Mouse (Mus musculus) liver, adult 2 months (tissue): ENCODE results near the gene Mdm4.

Source experiments
- CTCF ChIP-seq: fragments of 200-500 bp; IDR thresholded peaks from 2 replicates; pipeline ENCODE4 v1.5.1; 2011; ENCODE audit warnings: low read depth, low read length, control low read depth
- POLR2A ChIP-seq: fragments of 200-500 bp; IDR thresholded peaks from 2 replicates; pipeline ENCODE4 v1.6.1; 2011; ENCODE audit warnings: low read length, control low read depth; ENCODE audit not compliant: insufficient read depth; ENCODE audit errors: extremely low read depth

DNA sequence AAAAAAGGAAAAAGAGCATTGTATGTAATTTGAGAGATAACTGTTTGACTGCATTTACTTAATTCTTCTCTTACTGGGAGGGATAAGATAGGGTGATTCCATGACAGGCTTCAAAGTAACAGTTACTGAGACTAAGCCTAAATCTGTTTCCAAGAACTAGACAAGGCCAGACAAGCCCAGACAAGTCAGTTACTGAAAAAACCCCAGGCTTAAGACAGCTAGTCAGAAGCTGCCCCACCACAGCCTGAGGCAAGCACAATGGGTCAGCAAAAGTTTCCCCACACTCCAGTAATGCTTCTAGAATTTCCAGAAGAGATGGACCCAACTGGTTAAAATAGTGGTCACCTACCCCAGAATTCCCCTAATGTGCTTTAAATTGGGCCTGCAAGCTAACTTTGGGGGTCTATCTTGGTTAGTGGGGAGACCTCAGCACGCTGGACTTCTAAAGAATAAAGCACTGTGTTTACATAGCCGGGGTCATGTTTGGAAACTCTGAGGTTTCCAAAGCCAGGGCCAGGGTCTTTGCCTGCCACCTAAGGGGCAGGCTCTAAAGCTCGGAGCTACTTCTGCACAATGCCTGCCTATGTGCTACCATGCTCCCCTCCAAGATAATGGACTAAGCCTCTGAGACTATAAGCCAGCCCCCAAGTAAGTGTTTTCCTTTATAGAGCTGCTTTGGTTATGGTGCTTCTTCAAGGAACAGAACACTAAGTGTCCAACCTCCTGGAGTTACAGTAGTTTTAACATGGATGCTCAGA is 10.0 kb downstream of the Mdm4 start:
- TF ChIP-seq POLR2A (no peak), CTCF (no peak)
